Mouse (Mus musculus): ENCODE data around the gene Rtn4. TPM values are rescaled to one million over a fixed set of nuclear protein-coding genes. Genes with fewer than 3 reads are reported as not detected.
"Not testable (repeated sequence)": the region's sequence is repeated elsewhere in the genome, so short reads cannot be mapped to it uniquely, and the experiment has no call there.

Rtn4 gene
- polyA plus RNA-seq, 1 experiment, result 9.5 TPM

- no peaks in the 10 kb centered on the region for H3K9me3 ChIP-seq (ENCODE audit: control insufficient read depth, low read length)
- peaks cover 24% of the 10 kb centered on the region for H3K36me3 ChIP-seq (ENCODE audit: control insufficient read depth)
- no peak overlapping the region for H3K4me3 ChIP-seq (replicated peaks)
- H3K27me3 ChIP-seq (ENCODE audit: control insufficient read depth), result no peaks in the 10 kb centered on the region
- TF ChIP-seq GATA1 (IDR thresholded peaks at IDR 0.05; ENCODE audit: low read length) (no peak), TAL1 (IDR thresholded peaks at IDR 0.05; ENCODE audit: low read length) (no peak)
- no peaks in the 10 kb centered on the region for H3K4me1 ChIP-seq (ENCODE audit: control insufficient read depth)
These were observed 56.2 kb downstream of the Rtn4 start for GRCm38 (mm10) chr11:29748750-29749467.

GRCm38 (mm10) chr11:29749468-29749829 lies 56.7 kb downstream of the Rtn4 start:
- H3K36me3 ChIP-seq (ENCODE audit: control insufficient read depth), result peaks cover 18% of the 10 kb centered on the region
- H3K27me3 ChIP-seq (ENCODE audit: control insufficient read depth), result no peaks in the 10 kb centered on the region
- no peak overlapping the region for H3K4me3 ChIP-seq (replicated peaks)
- H3K4me1 ChIP-seq (ENCODE audit: control insufficient read depth), result no peaks in the 10 kb centered on the region
- TF ChIP-seq TAL1 (IDR thresholded peaks at IDR 0.05; ENCODE audit: low read length) (no peak), GATA1 (IDR thresholded peaks at IDR 0.05; ENCODE audit: low read length) (no peak)
- no peaks in the 10 kb centered on the region for H3K9me3 ChIP-seq (ENCODE audit: control insufficient read depth, low read length)

GRCm38 (mm10) chr11:29751013-29751412 lies 58.3 kb downstream of the Rtn4 start:
- no peaks in the 10 kb centered on the region for H3K9me3 ChIP-seq (ENCODE audit: control insufficient read depth, low read length)
- H3K4me1 ChIP-seq (ENCODE audit: control insufficient read depth), result no peaks in the 10 kb centered on the region
- TF ChIP-seq TAL1 (IDR thresholded peaks at IDR 0.05; ENCODE audit: low read length) (no peak), GATA1 (IDR thresholded peaks at IDR 0.05; ENCODE audit: low read length) (no peak)
- H3K36me3 ChIP-seq (ENCODE audit: control insufficient read depth), result peaks cover 11% of the 10 kb centered on the region
- H3K27me3 ChIP-seq (ENCODE audit: control insufficient read depth), result no peaks in the 10 kb centered on the region
- H3K4me3 ChIP-seq (replicated peaks), result no peak overlapping the region

- H3K4me1 ChIP-seq (ENCODE audit: control insufficient read depth), result no peaks in the 10 kb centered on the region
- no peaks in the 10 kb centered on the region for H3K27me3 ChIP-seq (ENCODE audit: control insufficient read depth)
- peaks cover 3% of the 10 kb centered on the region for H3K36me3 ChIP-seq (ENCODE audit: control insufficient read depth)
- no peak for TF ChIP-seq GATA1 (IDR thresholded peaks at IDR 0.05; ENCODE audit: low read length)
- no peak for TF ChIP-seq TAL1 (IDR thresholded peaks at IDR 0.05; ENCODE audit: low read length)
- no peak overlapping the region for H3K4me3 ChIP-seq (replicated peaks)
- no peaks in the 10 kb centered on the region for H3K9me3 ChIP-seq (ENCODE audit: control insufficient read depth, low read length)
These were observed 59.2 kb downstream of the Rtn4 start for GRCm38 (mm10) chr11:29751648-29752611.

- H3K4me3 ChIP-seq (replicated peaks); H3K36me3 ChIP-seq (ENCODE audit: control insufficient read depth); H3K4me1 ChIP-seq (ENCODE audit: control insufficient read depth); H3K9me3 ChIP-seq (ENCODE audit: control insufficient read depth, low read length); H3K27me3 ChIP-seq (ENCODE audit: control insufficient read depth): not testable (repeated sequence)
These were observed 63.3 kb downstream of the Rtn4 start for GRCm38 (mm10) chr11:29756007-29756406.

GRCm38 (mm10) chr11:29758617-29759016 lies 65.9 kb downstream of the Rtn4 start:
- H3K36me3 ChIP-seq (ENCODE audit: control insufficient read depth), result no peaks in the 10 kb centered on the region
- H3K4me1 ChIP-seq (ENCODE audit: control insufficient read depth), result no peaks in the 10 kb centered on the region
- H3K4me3 ChIP-seq (replicated peaks), result no peak overlapping the region
- no peaks in the 10 kb centered on the region for H3K9me3 ChIP-seq (ENCODE audit: control insufficient read depth, low read length)
- no peaks in the 10 kb centered on the region for H3K27me3 ChIP-seq (ENCODE audit: control insufficient read depth)
- TF ChIP-seq TAL1 (IDR thresholded peaks at IDR 0.05; ENCODE audit: low read length) (no peak), GATA1 (IDR thresholded peaks at IDR 0.05; ENCODE audit: low read length) (no peak)

- Histone ChIP-seq H3K4me1 (ENCODE audit: control insufficient read depth) (no peaks in the 10 kb centered on the region), H3K9me3 (ENCODE audit: control insufficient read depth, low read length) (no peaks in the 10 kb centered on the region), H3K36me3 (ENCODE audit: control insufficient read depth) (no peaks in the 10 kb centered on the region), H3K27me3 (ENCODE audit: control insufficient read depth) (no peaks in the 10 kb centered on the region), H3K4me3 (replicated peaks) (no peak overlapping the region)
- TF ChIP-seq GATA1 (IDR thresholded peaks at IDR 0.05; ENCODE audit: low read length) (no peak), TAL1 (IDR thresholded peaks at IDR 0.05; ENCODE audit: low read length) (no peak)
These were observed 68.6 kb downstream of the Rtn4 start for GRCm38 (mm10) chr11:29761387-29761786.

GRCm38 (mm10) chr11:29762768-29763167 lies 70.0 kb downstream of the Rtn4 start:
- H3K4me3 ChIP-seq (replicated peaks), result no peak overlapping the region
- no peaks in the 10 kb centered on the region for H3K9me3 ChIP-seq (ENCODE audit: control insufficient read depth, low read length)
- H3K27me3 ChIP-seq (ENCODE audit: control insufficient read depth), result no peaks in the 10 kb centered on the region; the same call in 1 of the 2 replicates
- H3K4me1 ChIP-seq (ENCODE audit: control insufficient read depth), result no peaks in the 10 kb centered on the region
- TF ChIP-seq TAL1 (IDR thresholded peaks at IDR 0.05; ENCODE audit: low read length) (no peak), GATA1 (IDR thresholded peaks at IDR 0.05; ENCODE audit: low read length) (no peak)
- H3K36me3 ChIP-seq (ENCODE audit: control insufficient read depth), result no peaks in the 10 kb centered on the region

- H3K4me1 ChIP-seq (ENCODE audit: control insufficient read depth), result no peaks in the 10 kb centered on the region
- no peaks in the 10 kb centered on the region for H3K9me3 ChIP-seq (ENCODE audit: control insufficient read depth, low read length)
- H3K4me3 ChIP-seq (replicated peaks), result no peak overlapping the region
- no peaks in the 10 kb centered on the region for H3K36me3 ChIP-seq (ENCODE audit: control insufficient read depth)
- no peak for TF ChIP-seq TAL1 (IDR thresholded peaks at IDR 0.05; ENCODE audit: low read length)
- no peak for TF ChIP-seq GATA1 (IDR thresholded peaks at IDR 0.05; ENCODE audit: low read length)
- H3K27me3 ChIP-seq (ENCODE audit: control insufficient read depth), result no peaks in the 10 kb centered on the region; the same call in 1 of the 2 replicates
These were observed 72.3 kb downstream of the Rtn4 start for GRCm38 (mm10) chr11:29765063-29765462.
